Mouse (Mus musculus) CH12.LX (cell line): Measurements from ENCODE around the gene Fbxw8. TPM values are rescaled to one million over a fixed set of nuclear protein-coding genes. Genes with fewer than 3 reads are reported as not detected.

Experiments
- DNase-seq: peaks from one replicate; pipeline ENCODE4 v3.0.0-alpha.2; 2013; ENCODE audit errors: extremely low read depth
- H3K27ac ChIP-seq: 2 replicates; pipeline ENCODE4 v1.5.1; 2012; ENCODE audit warnings: low read depth, mild to moderate bottlenecking, control low read depth, moderate library complexity; ENCODE audit not compliant: insufficient read depth
- H3K27me3 ChIP-seq: replicated peaks from 2 replicates; pipeline ENCODE3; 2012; ENCODE audit warnings: inconsistent platforms
- H3K36me3 ChIP-seq, 2 experiments: replicated peaks in 1 of 2; 2 replicates each; pipeline versions ENCODE3 to v1.6.1; 2012; ENCODE audit warnings: inconsistent platforms in 1 of 2, low read length in 1 of 2, mild to moderate bottlenecking in 1 of 2, mixed read lengths in 1 of 2, moderate library complexity in 1 of 2; ENCODE audit not compliant: control insufficient read depth in 1 of 2, insufficient read depth in 1 of 2
- H3K4me1 ChIP-seq, 2 experiments: 2 replicates each; pipeline ENCODE4 v1.6.1; 2012; ENCODE audit warnings: inconsistent platforms in 1 of 2, moderate library complexity in 1 of 2; ENCODE audit not compliant: insufficient read depth in 2 of 2, control insufficient read depth in 1 of 2
- H3K4me2 ChIP-seq: 2 replicates; pipeline ENCODE4 v1.6.1; 2012; ENCODE audit warnings: low read depth, mild to moderate bottlenecking, control low read depth; ENCODE audit not compliant: poor library complexity, insufficient read depth, severe bottlenecking
- H3K4me3 ChIP-seq, 3 experiments: fragments of 150-350 bp in 1 of 3; sonication (generic) in 1 of 3; replicated peaks in 1 of 3; 2 replicates each; pipeline versions ENCODE3 to v1.5.1; 2011 to 2012; ENCODE audit warnings: low read depth in 2 of 3, low read length in 2 of 3, mild to moderate bottlenecking in 2 of 3, moderate library complexity in 2 of 3, control low read depth in 1 of 3, improper control_type of control experiment in 1 of 3, inconsistent platforms in 1 of 3, mixed read lengths in 1 of 3; ENCODE audit not compliant: poor library complexity in 1 of 3
- H3K79me2 ChIP-seq: replicated peaks from 2 replicates; pipeline ENCODE4 v1.6.1; 2012; ENCODE audit warnings: mild to moderate bottlenecking, moderate library complexity; ENCODE audit not compliant: control insufficient read depth, poor library complexity, insufficient read depth, severe bottlenecking; ENCODE audit errors: extremely low read depth
- H3K9ac ChIP-seq: 2 replicates; pipeline ENCODE4 v1.6.1; 2012; ENCODE audit warnings: low read depth, mild to moderate bottlenecking, control low read depth, moderate library complexity; ENCODE audit not compliant: insufficient read depth
- H3K9me3 ChIP-seq: replicated peaks from 2 replicates; pipeline ENCODE3; 2012; ENCODE audit warnings: low read length, inconsistent platforms, mixed read lengths
- BHLHE40 ChIP-seq: IDR thresholded peaks from 2 replicates; pipeline ENCODE4 v1.6.1; 2011; ENCODE audit warnings: mild to moderate bottlenecking, low read depth, low read length, improper control_type of control experiment
- CHD1 ChIP-seq: IDR thresholded peaks from 2 replicates; pipeline ENCODE4 v1.6.1; 2012; ENCODE audit warnings: low read depth, low read length, improper control_type of control experiment, inconsistent platforms
- CHD2 ChIP-seq: IDR thresholded peaks from 2 replicates; pipeline ENCODE4 v1.6.1; 2011; ENCODE audit warnings: low read length, improper control_type of control experiment
- E2F4 ChIP-seq: IDR thresholded peaks from 2 replicates; pipeline ENCODE4 v1.6.1; 2011; ENCODE audit warnings: low read depth, low read length, improper control_type of control experiment; ENCODE audit not compliant: insufficient replicate concordance
- HCFC1 ChIP-seq: IDR thresholded peaks from 2 replicates; pipeline ENCODE4 v1.6.1; 2012; ENCODE audit warnings: low read depth, mild to moderate bottlenecking, inconsistent platforms, low read length, improper control_type of control experiment
- IRF4 ChIP-seq: IDR thresholded peaks from 2 replicates; pipeline ENCODE4 v1.6.1; 2014; ENCODE audit warnings: low read depth, mild to moderate bottlenecking, inconsistent platforms, low read length, improper control_type of control experiment
- JUN ChIP-seq: IDR thresholded peaks from 2 replicates; pipeline ENCODE4 v1.6.1; 2011; ENCODE audit warnings: low read depth, mild to moderate bottlenecking, low read length, improper control_type of control experiment, moderate library complexity; ENCODE audit not compliant: insufficient read depth
- MAX ChIP-seq: IDR thresholded peaks from 2 replicates; pipeline ENCODE4 v1.6.1; 2011; ENCODE audit warnings: low read length, improper control_type of control experiment
- MAZ ChIP-seq: IDR thresholded peaks from 2 replicates; pipeline ENCODE4 v1.6.1; 2012; ENCODE audit warnings: low read depth, mild to moderate bottlenecking, inconsistent platforms, low read length, improper control_type of control experiment, moderate library complexity
- MEF2A ChIP-seq: IDR thresholded peaks from 2 replicates; pipeline ENCODE4 v1.6.1; 2014; ENCODE audit warnings: low read depth, mild to moderate bottlenecking, inconsistent platforms, low read length, improper control_type of control experiment, borderline replicate concordance
- MXI1 ChIP-seq: IDR thresholded peaks from 2 replicates; pipeline ENCODE4 v1.6.1; 2011; ENCODE audit warnings: mild to moderate bottlenecking, low read depth, low read length, improper control_type of control experiment
- MYC ChIP-seq: IDR thresholded peaks from 2 replicates; pipeline ENCODE4 v1.6.1; 2011; ENCODE audit warnings: low read depth, mild to moderate bottlenecking, improper control_type of control experiment, low read length
- NRF1 ChIP-seq: IDR thresholded peaks from 2 replicates; pipeline ENCODE4 v1.6.1; 2014; ENCODE audit warnings: low read depth, mild to moderate bottlenecking, inconsistent platforms, low read length, improper control_type of control experiment, moderate library complexity
- PAX5 ChIP-seq: IDR thresholded peaks from 2 replicates; pipeline ENCODE4 v1.6.1; 2012; ENCODE audit warnings: low read length, inconsistent platforms, mixed read lengths
- POLR2A ChIP-seq: IDR thresholded peaks from 2 replicates; pipeline ENCODE4 v1.6.1; 2011; ENCODE audit warnings: low read depth, mild to moderate bottlenecking, improper control_type of control experiment, low read length
- POLR2AphosphoS2 ChIP-seq: IDR thresholded peaks from 2 replicates; pipeline ENCODE4 v1.6.1; 2011; ENCODE audit warnings: low read depth, low read length, improper control_type of control experiment
- RCOR1 ChIP-seq: conservative IDR thresholded peaks from 2 replicates; pipeline ENCODE4 v1.6.1; 2012; ENCODE audit warnings: low read depth, mild to moderate bottlenecking, inconsistent platforms, low read length, improper control_type of control experiment
- TCF12 ChIP-seq: IDR thresholded peaks from 2 replicates; pipeline ENCODE4 v1.6.1; 2014; ENCODE audit warnings: low read depth, mild to moderate bottlenecking, inconsistent platforms, low read length, improper control_type of control experiment
- UBTF ChIP-seq: IDR thresholded peaks from 2 replicates; pipeline ENCODE4 v1.6.1; 2012; ENCODE audit warnings: low read depth, mild to moderate bottlenecking, inconsistent platforms, low read length, improper control_type of control experiment, moderate library complexity
- USF1 ChIP-seq: IDR thresholded peaks from 2 replicates; pipeline ENCODE4 v1.6.1; 2014; ENCODE audit warnings: low read depth, mild to moderate bottlenecking, inconsistent platforms, low read length, improper control_type of control experiment
- ZMIZ1 ChIP-seq: IDR thresholded peaks from 2 replicates; pipeline ENCODE4 v1.6.1; 2012; ENCODE audit warnings: low read depth, mild to moderate bottlenecking, inconsistent platforms, low read length, improper control_type of control experiment
- dilution Hi-C: fragments of 300-500 bp; cut with MboI; formaldehyde crosslinking; loops from 2 replicates; pipeline ENCODE4 v1.14.3; 2020; ENCODE audit warnings: low sequenced_read_pairs; ENCODE audit not compliant: extremely low pct_unique_long_range_greater_than_20kb, extremely low pct_ligation_motif_present
- in situ Hi-C: fragments of 300-500 bp; cut with MboI; formaldehyde crosslinking; loops from 3 replicates; pipeline ENCODE4 v1.14.3; 2019; ENCODE audit warnings: low sequenced_read_pairs, low pct_ligation_motif_present, low pct_unique_long_range_greater_than_20kb, mixed read lengths
- polyA plus RNA-seq: library from polyadenylated mRNA; unstranded; fragments of >175 nt; gene quantifications from 2 replicates; pipeline ENCODE4 v1.2.1, GENCODE M21; 2012; ENCODE audit warnings: low read depth; ENCODE audit not compliant: insufficient read length
- total RNA-seq, 2 experiments: library from RNA; depleted of rRNA; stranded (reverse); fragments of 300-350 nt in 1 of 2; fragments of >200 nt in 1 of 2; gene quantifications; 2 replicates each; pipeline ENCODE4 v1.2.3; 2012 to 2014

Gene Fbxw8
- total and polyA plus RNA-seq, 3 experiments = 41.7 to 50.9 (median 47.3) TPM

GRCm38 (mm10) chr5:118108124-118108793 is 47.0 kb downstream of the Fbxw8 start:
- in situ Hi-C loops = no loop called here
- Histone ChIP-seq H3K9me3 (no peaks in the 10 kb centered on the region), H3K4me1 (no peaks in the 10 kb centered on the region), H3K27ac (no peak overlapping the region), H3K79me2 (no peaks in the 10 kb centered on the region), H3K9ac (no peak overlapping the region), H3K4me2 (no peak overlapping the region), H3K4me3 (no peak overlapping the region), H3K36me3 (peaks cover 62 to 93% of the 10 kb centered on the region in 2 experiments), H3K27me3 (no peaks in the 10 kb centered on the region)
- dilution Hi-C loops = no loop called here
- TF ChIP-seq BHLHE40 = no peak
- no peak for TF ChIP-seq USF1
- TF ChIP-seq ZMIZ1 = no peak
- no peak for TF ChIP-seq POLR2A
- TF ChIP-seq MAX = no peak
- TF ChIP-seq JUN = no peak
- no peak for TF ChIP-seq MAZ
- no peak for TF ChIP-seq MXI1
- TF ChIP-seq TCF12 = no peak
- no peak for TF ChIP-seq CHD2
- no peak for TF ChIP-seq PAX5
- TF ChIP-seq E2F4 = no peak
- no peak for TF ChIP-seq MYC
- no peak for TF ChIP-seq CHD1
- TF ChIP-seq MEF2A = no peak
- no peak for TF ChIP-seq NRF1
- TF ChIP-seq POLR2AphosphoS2 = no peak
- no peak for TF ChIP-seq IRF4
- no peak for DNase-seq

GRCm38 (mm10) chr5:118106667-118107066 is 48.6 kb downstream of the Fbxw8 start:
- H3K9me3 ChIP-seq = no peaks in the 10 kb centered on the region
- no peak overlapping the region for H3K4me3 ChIP-seq
- H3K79me2 ChIP-seq = no peaks in the 10 kb centered on the region
- H3K36me3 ChIP-seq = peaks cover 51 to 84% of the 10 kb centered on the region in 2 experiments
- H3K4me1 ChIP-seq = no peaks in the 10 kb centered on the region
- H3K27ac ChIP-seq = no peak overlapping the region
- dilution Hi-C loops = no loop called here
- no peak for DNase-seq
- no peak overlapping the region for H3K9ac ChIP-seq
- H3K27me3 ChIP-seq = no peaks in the 10 kb centered on the region
- in situ Hi-C loops = no loop called here
- TF ChIP-seq UBTF (no peak), RCOR1 (no peak), MEF2A (no peak), USF1 (no peak), MYC (no peak), E2F4 (no peak), HCFC1 (no peak)
- TF ChIP-seq, all 38 proteins: peak for 0
- no peak overlapping the region for H3K4me2 ChIP-seq
